ENCODE assay signal across 14 mouse cellular contexts in genomic region chr12:5210786-5211185, GRCm38 (mm10).
A peak's percentile ranks its signal among the peaks of the same experiment; 100 is the strongest.
DNase-seq lines count a peak whose midpoint lies in the region; ATAC-seq and TF ChIP-seq lines count a peak whose summit lies in the region.
"Had no signal": no experiment of that assay in that cellular context is flagged by ENCODE, and none has a peak within 500 bp of the region (broad histone marks: within the 10 kb centered on the region; RNA-seq: fewer than 3 reads in every experiment).

No protein-coding gene starts in this region.

- no peak overlapping the region for H3K4me3 ChIP-seq in midbrain, embryonic 13.5 days (replicated peaks)
- no peak overlapping the region for H3K4me3 ChIP-seq in intestine, postnatal 0 days (ENCODE audit: low read depth, low read length)
- H3K4me3 ChIP-seq: heart, adult 2 months; liver, embryonic 12.5 days had no signal

- 0 out of 2 replicates have a peak overlapping the region, but pooled peaks have one; percentile 3 for H3K27ac ChIP-seq in midbrain, embryonic 13.5 days
- H3K27ac ChIP-seq in intestine, postnatal 0 days (ENCODE audit: low read depth, low read length), result no peak overlapping the region
- H3K27ac ChIP-seq: heart, adult 2 months; liver, embryonic 12.5 days had no signal

- WGBS in midbrain, embryonic 13.5 days, result 36% methylated on average over 9 of the region's 9 CpGs
- 73% methylated on average over 9 of the region's 9 CpGs for WGBS in intestine, postnatal 0 days

- H3K4me1 ChIP-seq in midbrain, embryonic 13.5 days (replicated peaks), result peaks cover 62% of the 10 kb centered on the region
- peaks cover 14% of the 10 kb centered on the region for H3K4me1 ChIP-seq in intestine, postnatal 0 days (replicated peaks; ENCODE audit: control insufficient read depth, insufficient read depth, low read length)
- H3K4me1 ChIP-seq: liver, embryonic 12.5 days had no signal

- DNase-seq in cerebellum, postnatal 10 days, result peak; percentile 60 to 66
- DNase-seq in cerebellum, adult 11-12 months, result no peak
- DNase-seq in R1 (ENCODE audit: low read depth, low spot score), result peak; percentile 67
- DNase-seq in layer of hippocampus, adult 8-10 months (ENCODE audit: low spot score in 2 of 2), result peak; percentile 72 to 81
- DNase-seq in spleen, postnatal 36 days (ENCODE audit: low spot score in 2 of 2), result no peak
- no peak for DNase-seq in cerebellum, adult 8-10 months
- DNase-seq: cerebellum, adult 11 months; heart, adult 2 months; kidney, postnatal 4 days; lung, postnatal 4 days had no signal

- H3K36me3 ChIP-seq in midbrain, embryonic 13.5 days, result no peaks in the 10 kb centered on the region
- no peaks in the 10 kb centered on the region; the same call in 1 of the 2 replicates for H3K36me3 ChIP-seq in intestine, postnatal 0 days (ENCODE audit: control insufficient read depth, insufficient read depth)
- H3K36me3 ChIP-seq: G1E; liver, embryonic 12.5 days had no signal

- no peak overlapping the region for H3K9ac ChIP-seq in midbrain, embryonic 13.5 days (replicated peaks)
- no peak overlapping the region for H3K9ac ChIP-seq in intestine, postnatal 0 days (ENCODE audit: low read depth, low read length)
- H3K9ac ChIP-seq: liver, embryonic 12.5 days had no signal

- no peaks in the 10 kb centered on the region for H3K27me3 ChIP-seq in midbrain, embryonic 13.5 days
- no peaks in the 10 kb centered on the region for H3K27me3 ChIP-seq in intestine, postnatal 0 days (replicated peaks; ENCODE audit: control insufficient read depth, insufficient read depth, low read length)

- ATAC-seq in midbrain, embryonic 13.5 days, result no peak; the same call in 1 of the 2 replicates
- ATAC-seq in intestine, postnatal 0 days, result no peak
- ATAC-seq: liver, embryonic 12.5 days had no signal

- H3K9me3 ChIP-seq in midbrain, embryonic 13.5 days, result no peaks in the 10 kb centered on the region
- no peaks in the 10 kb centered on the region for H3K9me3 ChIP-seq in intestine, postnatal 0 days (ENCODE audit: control insufficient read depth)
- H3K9me3 ChIP-seq: liver, embryonic 12.5 days had no signal

- no peak for TF ChIP-seq CTCF in intestine, postnatal 0 days (IDR thresholded peaks at IDR 0.05; ENCODE audit: low read depth)

- no peak overlapping the region for H3K4me2 ChIP-seq in midbrain, embryonic 13.5 days (replicated peaks)
- H3K4me2 ChIP-seq in intestine, postnatal 0 days (replicated peaks; ENCODE audit: low read depth), result no peak overlapping the region
- H3K4me2 ChIP-seq: liver, embryonic 12.5 days had no signal

Comparison
In these comparisons a context has a peak if more than half of its experiments do, and no peak if none do; other contexts are left out.
1. DNase-seq: peak in cerebellum, postnatal 10 days (2 of 2), R1 (single experiment) and layer of hippocampus, adult 8-10 months (2 of 2); none in cerebellum, adult 11-12 months (single experiment), spleen, postnatal 36 days (0 of 2) and cerebellum, adult 8-10 months (single experiment).